Mouse (Mus musculus) forebrain, embryonic 11.5 days (tissue): ENCODE measurements at regions not wholly inside any gene's neighbourhood (a gene's known extent, or its start where the extent isn't known, plus 50 kb on each side); places are given as distances from the start of the nearest gene placed in this dataset.

ENCODE experiments used
- ATAC-seq: fragments of 200-750 bp; cut with Nextera tagmentation; replicated peaks from 2 replicates; pipeline ENCODE4 v1.8.0; 2017; ENCODE audit warnings: moderate TSS enrichment; ENCODE audit not compliant: low FRiP score
- DNase-seq: peaks from one replicate; pipeline ENCODE4 v3.0.0-alpha.2; 2017; ENCODE audit warnings: low spot score
- H3K27ac ChIP-seq: fragments of 300-500 bp; sonication (generic); 2 replicates; pipeline ENCODE4 v1.5.1; 2014; ENCODE audit warnings: low read depth, low read length
- H3K27me3 ChIP-seq: fragments of 300-500 bp; sonication (generic); 2 replicates; pipeline ENCODE4 v1.6.1; 2014; ENCODE audit warnings: mild to moderate bottlenecking, low read length, mixed read lengths; ENCODE audit not compliant: control insufficient read depth, insufficient read depth
- H3K36me3 ChIP-seq: fragments of 300-500 bp; sonication (generic); 2 replicates; pipeline ENCODE4 v1.6.1; 2014; ENCODE audit warnings: mild to moderate bottlenecking, low read length, moderate library complexity, mixed read lengths; ENCODE audit not compliant: control insufficient read depth, insufficient read depth
- H3K4me1 ChIP-seq: fragments of 300-500 bp; sonication (generic); replicated peaks from 2 replicates; pipeline ENCODE4 v1.6.1; 2014; ENCODE audit warnings: low read length, mixed read lengths; ENCODE audit not compliant: control insufficient read depth, insufficient read depth
- H3K4me2 ChIP-seq: fragments of 300-500 bp; sonication (generic); 2 replicates; pipeline ENCODE4 v1.6.1; 2014; ENCODE audit warnings: low read depth, mild to moderate bottlenecking, low read length, moderate library complexity, mixed read lengths; ENCODE audit not compliant: severe bottlenecking
- H3K4me3 ChIP-seq: fragments of 300-500 bp; sonication (generic); 2 replicates; pipeline ENCODE4 v1.5.1; 2014; ENCODE audit warnings: low read depth, low read length
- H3K9ac ChIP-seq: fragments of 300-500 bp; sonication (generic); 2 replicates; pipeline ENCODE4 v1.6.1; 2014; ENCODE audit warnings: low read length
- H3K9me3 ChIP-seq: fragments of 300-500 bp; sonication (generic); 2 replicates; pipeline ENCODE4 v1.6.1; 2016; ENCODE audit warnings: low read length, mixed read lengths; ENCODE audit not compliant: control insufficient read depth
- WGBS: fragments of 180-500 bp; shearing (Covaris S2); extraction: QIAGEN DNeasy Blood & Tissue Kit; methylation state at CpG from one replicate; pipeline ENCODE4 v1.1.7; 2014; 5-methylcytosine and 5-hydroxymethylcytosine counted together

GRCm38 (mm10) chr9:112860307-112860893 lies 624.7 kb upstream of the Arpp21 start:
- DNase-seq = no peak
- H3K4me3 ChIP-seq = no peak overlapping the region
- ATAC-seq = no peak
- no peak overlapping the region for H3K9ac ChIP-seq
- H3K36me3 ChIP-seq = no peaks in the 10 kb centered on the region
- H3K4me1 ChIP-seq = no peaks in the 10 kb centered on the region
- H3K27ac ChIP-seq = no peak overlapping the region
- H3K27me3 ChIP-seq = no peaks in the 10 kb centered on the region
- H3K9me3 ChIP-seq = no peaks in the 10 kb centered on the region
- WGBS = 86% methylated on average over 3 of the region's 3 CpGs
- H3K4me2 ChIP-seq = no peak overlapping the region

DNA sequence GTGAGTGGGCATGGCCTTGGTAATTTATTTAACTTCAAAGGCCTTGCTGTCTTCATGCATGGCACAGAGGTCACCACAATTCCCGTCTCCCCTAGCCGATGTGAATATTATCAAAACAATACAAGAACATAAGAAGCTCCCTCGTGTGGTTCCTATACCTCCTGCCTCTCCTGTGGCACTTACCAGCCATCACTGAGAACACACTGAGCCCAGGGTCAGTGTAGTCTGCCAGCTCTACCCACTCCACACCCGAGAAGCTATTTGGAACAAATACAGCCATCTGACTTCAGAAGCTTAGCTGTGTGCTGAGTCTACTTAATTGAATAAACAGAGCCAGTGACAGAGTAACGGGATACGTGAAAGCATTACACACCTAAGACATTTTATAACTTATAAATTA lies 605.7 kb upstream of the Arpp21 start:
- no peak for ATAC-seq
- H3K4me2 ChIP-seq = no peak overlapping the region
- 79% methylated on average over 6 of the region's 6 CpGs for WGBS
- H3K4me3 ChIP-seq = no peak overlapping the region
- no peaks in the 10 kb centered on the region for H3K9me3 ChIP-seq
- no peaks in the 10 kb centered on the region for H3K36me3 ChIP-seq
- no peak overlapping the region for H3K27ac ChIP-seq
- no peak for DNase-seq
- no peaks in the 10 kb centered on the region for H3K27me3 ChIP-seq
- no peaks in the 10 kb centered on the region for H3K4me1 ChIP-seq
- H3K9ac ChIP-seq = no peak overlapping the region

DNA sequence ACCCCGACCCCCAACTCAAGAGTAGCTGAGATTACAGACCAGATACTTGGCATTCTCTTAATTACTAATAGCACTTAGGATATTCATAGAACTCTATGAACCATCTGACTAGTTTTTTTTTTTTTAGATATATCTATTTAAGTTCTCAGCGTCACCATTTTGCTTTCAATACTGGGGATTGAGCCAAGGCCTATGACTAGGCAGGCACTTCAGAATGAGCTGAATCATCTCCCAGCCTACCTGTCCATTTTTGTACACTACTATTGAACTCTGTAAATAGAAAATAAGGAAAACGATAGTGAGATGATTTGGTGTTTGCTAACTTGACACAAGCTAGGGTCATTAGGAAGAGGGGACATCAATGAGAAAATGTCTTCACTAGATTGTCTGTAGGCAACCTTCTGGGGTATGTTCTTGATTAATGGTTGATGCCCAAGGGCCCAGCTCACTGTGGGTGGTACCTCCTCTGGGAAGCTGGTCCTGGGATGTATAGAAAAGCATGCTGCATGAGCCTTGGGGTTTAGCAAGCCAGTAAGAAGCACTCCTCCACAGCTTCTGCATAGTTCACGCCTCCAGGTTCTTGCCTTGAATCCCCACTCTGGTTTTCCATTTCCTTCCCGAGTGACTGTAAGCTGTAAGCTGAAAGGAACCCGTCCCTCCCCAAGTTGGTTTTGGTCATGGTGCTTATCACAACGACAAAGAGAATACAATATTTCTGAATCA lies 603.5 kb upstream of the Arpp21 start:
- Histone ChIP-seq H3K9ac (no peak overlapping the region), H3K36me3 (no peaks in the 10 kb centered on the region), H3K4me1 (no peaks in the 10 kb centered on the region), H3K27me3 (no peaks in the 10 kb centered on the region), H3K4me2 (no peak overlapping the region), H3K27ac (no peak overlapping the region), H3K9me3 (no peaks in the 10 kb centered on the region), H3K4me3 (no peak overlapping the region)
- ATAC-seq (no peak), DNase-seq (no peak)
- WGBS = 80% methylated on average over 7 of the region's 7 CpGs

DNA sequence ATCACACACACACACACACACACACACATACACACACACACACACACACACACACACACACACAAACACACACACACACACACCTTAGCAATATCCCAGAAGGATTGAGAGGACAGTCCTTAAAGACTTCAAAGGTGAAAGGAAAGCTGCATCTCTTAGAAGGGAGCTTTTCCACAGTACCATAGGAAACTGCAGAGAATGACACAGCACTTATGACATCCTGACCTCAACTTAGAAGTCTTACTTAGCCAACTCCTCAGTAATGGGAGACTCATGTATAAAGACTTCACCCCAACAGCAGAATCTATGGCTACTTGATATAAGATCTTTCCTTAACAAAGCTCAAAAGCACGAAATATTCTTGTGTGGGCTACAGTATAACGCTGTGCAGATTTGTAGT lies 601.8 kb upstream of the Arpp21 start:
- Histone ChIP-seq H3K4me3 (no peak overlapping the region), H3K27me3 (no peaks in the 10 kb centered on the region), H3K36me3 (no peaks in the 10 kb centered on the region), H3K9ac (no peak overlapping the region), H3K27ac (no peak overlapping the region), H3K4me2 (no peak overlapping the region), H3K9me3 (no peaks in the 10 kb centered on the region), H3K4me1 (no peaks in the 10 kb centered on the region)
- ATAC-seq (no peak), DNase-seq (no peak)
- 100% methylated on average over 2 of the region's 2 CpGs for WGBS

- ATAC-seq (no peak), DNase-seq (no peak)
- no peaks in the 10 kb centered on the region for H3K36me3 ChIP-seq
- WGBS = 79% methylated on average over 5 of the region's 5 CpGs
- no peaks in the 10 kb centered on the region for H3K27me3 ChIP-seq
- H3K4me1 ChIP-seq = no peaks in the 10 kb centered on the region
- H3K27ac ChIP-seq = no peak overlapping the region
- no peak overlapping the region for H3K4me3 ChIP-seq
- H3K9me3 ChIP-seq = no peaks in the 10 kb centered on the region
- no peak overlapping the region for H3K4me2 ChIP-seq
- H3K9ac ChIP-seq = no peak overlapping the region
Measured at GRCm38 (mm10) chr9:112834441-112835245, 598.9 kb upstream of the Arpp21 start.

GRCm38 (mm10) chr9:112831102-112831501 lies 595.4 kb upstream of the Arpp21 start:
- Histone ChIP-seq H3K4me3 (no peak overlapping the region), H3K4me2 (no peak overlapping the region), H3K36me3 (no peaks in the 10 kb centered on the region), H3K9ac (no peak overlapping the region), H3K27ac (no peak overlapping the region), H3K27me3 (no peaks in the 10 kb centered on the region), H3K4me1 (no peaks in the 10 kb centered on the region), H3K9me3 (no peaks in the 10 kb centered on the region)
- DNase-seq = no peak
- no peak for ATAC-seq
- WGBS = 76% methylated on average over 2 of the region's 2 CpGs

- Histone ChIP-seq H3K27ac (no peak overlapping the region), H3K9ac (no peak overlapping the region), H3K9me3 (no peaks in the 10 kb centered on the region), H3K4me1 (no peaks in the 10 kb centered on the region), H3K36me3 (no peaks in the 10 kb centered on the region), H3K4me3 (no peak overlapping the region), H3K27me3 (no peaks in the 10 kb centered on the region), H3K4me2 (no peak overlapping the region)
- 87% methylated on average over 4 of the region's 4 CpGs for WGBS
- no peak for ATAC-seq
- no peak for DNase-seq
Measured at GRCm38 (mm10) chr9:112828602-112829001, 592.9 kb upstream of the Arpp21 start.

GRCm38 (mm10) chr9:112826592-112826991 lies 590.9 kb upstream of the Arpp21 start:
- ATAC-seq = no peak
- Histone ChIP-seq H3K27ac (no peak overlapping the region), H3K4me3 (no peak overlapping the region), H3K36me3 (no peaks in the 10 kb centered on the region), H3K9me3 (no peaks in the 10 kb centered on the region), H3K4me1 (no peaks in the 10 kb centered on the region), H3K27me3 (no peaks in the 10 kb centered on the region), H3K9ac (no peak overlapping the region), H3K4me2 (no peak overlapping the region)
- WGBS = 52% methylated on average over 5 of the region's 5 CpGs
- DNase-seq = no peak
